Mouse (Mus musculus) lung, postnatal 0 days (tissue): Measurements from ENCODE around the gene Cd81. TPM values are rescaled to one million over a fixed set of nuclear protein-coding genes. Genes with fewer than 3 reads are reported as not detected.

Experiments used
- ATAC-seq: fragments of 200-750 bp; cut with Nextera tagmentation; 2 replicates; pipeline ENCODE4 v1.8.0; 2017; ENCODE audit warnings: moderate library complexity
- DNase-seq: peaks from one replicate; pipeline ENCODE4 v3.0.0-alpha.2; 2016; ENCODE audit warnings: low spot score
- H3K27ac ChIP-seq: fragments of 300-500 bp; sonication (generic); 2 replicates; pipeline ENCODE4 v1.5.1; 2014; ENCODE audit warnings: antibody characterized with exemption, mild to moderate bottlenecking, low read length, mixed read lengths
- H3K27me3 ChIP-seq: fragments of 300-500 bp; sonication (generic); replicated peaks from 2 replicates; pipeline ENCODE4 v1.6.1; 2014; ENCODE audit warnings: low read length, mixed read lengths; ENCODE audit not compliant: insufficient read depth
- H3K36me3 ChIP-seq: fragments of 300-500 bp; sonication (generic); 2 replicates; pipeline ENCODE4 v1.6.1; 2014; ENCODE audit warnings: low read length, mixed read lengths; ENCODE audit not compliant: insufficient read depth
- H3K4me1 ChIP-seq: fragments of 300-500 bp; sonication (generic); 2 replicates; pipeline ENCODE4 v1.6.1; 2014; ENCODE audit warnings: antibody characterized with exemption, low read depth, low read length, mixed read lengths; ENCODE audit not compliant: insufficient read depth
- H3K4me2 ChIP-seq: fragments of 300-500 bp; sonication (generic); replicated peaks from 2 replicates; pipeline ENCODE4 v1.6.1; 2014; ENCODE audit warnings: low read depth, mild to moderate bottlenecking, low read length, moderate library complexity, mixed read lengths
- H3K4me3 ChIP-seq: fragments of 300-500 bp; sonication (generic); 2 replicates; pipeline ENCODE4 v1.5.1; 2014; ENCODE audit warnings: low read depth, low read length
- H3K9ac ChIP-seq: fragments of 300-500 bp; sonication (generic); replicated peaks from 2 replicates; pipeline ENCODE4 v1.6.1; 2014; ENCODE audit warnings: low read depth, mild to moderate bottlenecking
- H3K9me3 ChIP-seq: fragments of 300-500 bp; sonication (generic); 2 replicates; pipeline ENCODE4 v1.6.1; 2016; ENCODE audit warnings: low read length, mixed read lengths
- CTCF ChIP-seq: IDR thresholded peaks from 2 replicates; pipeline ENCODE4 v1.5.1; 2016; ENCODE audit warnings: antibody characterized with exemption, mild to moderate bottlenecking
- EP300 ChIP-seq: IDR thresholded peaks from 2 replicates; pipeline ENCODE4 v1.6.1; 2016; ENCODE audit warnings: antibody characterized with exemption, mild to moderate bottlenecking, control low read depth
- WGBS: fragments of 180-500 bp; shearing (Covaris S2); extraction: QIAGEN DNeasy Blood & Tissue Kit; methylation state at CpG from one replicate; pipeline ENCODE4 v1.1.7; 2014; 5-methylcytosine and 5-hydroxymethylcytosine counted together
- polyA plus RNA-seq: library from polyadenylated mRNA; unstranded; fragments of >200 nt; fragmentation: Nextera tagmentation; extraction: Ambion mirVana; gene quantifications from 2 replicates; pipeline ENCODE4 v1.2.1, GENCODE M21; 2015

Cd81 gene
- polyA plus RNA-seq, 1 experiment from 2014 or later = 747 TPM

DNA sequence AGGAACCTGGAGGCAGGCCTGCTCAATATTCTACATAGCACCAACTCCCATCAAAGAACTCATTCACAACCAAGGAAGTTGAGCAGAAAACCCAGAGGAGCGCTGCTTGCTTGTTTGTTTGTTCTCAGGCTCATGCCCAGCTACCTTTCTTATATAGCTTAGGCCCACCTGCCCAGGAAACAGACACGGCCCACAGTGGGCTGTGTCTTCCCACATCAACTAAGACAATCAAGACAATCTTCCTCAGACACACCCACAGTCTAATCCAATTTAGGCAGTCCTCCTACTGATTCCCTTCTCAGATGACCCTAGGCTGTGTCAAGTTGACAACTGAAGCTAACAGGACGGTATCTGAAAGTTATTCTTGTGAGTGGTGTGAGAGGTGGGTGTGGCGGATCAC lies 53.5 kb downstream of the Cd81 start, which contains the start of gene Kcnq1:
Kcnq1 (plus strand) TSS at position 301 of the 400 bp plus-strand sequence.
- ATAC-seq (no peak), DNase-seq (no peak)
- Histone ChIP-seq H3K9me3 (no peaks in the 10 kb centered on the region), H3K9ac (peak within 1 kb of the TSS; percentile 26), H3K4me2 (peak within 1 kb of the TSS; percentile 87), H3K4me1 (peaks cover 29% of the 10 kb centered on the region; the same call in 1 of the 2 replicates), H3K36me3 (no peaks in the 10 kb centered on the region), H3K4me3 (peak within 1 kb of the TSS; percentile 45), H3K27ac (peak within 1 kb of the TSS; percentile 54; the same call in 1 of the 2 replicates), H3K27me3 (peaks cover 10% of the 10 kb centered on the region)
- WGBS = 69% methylated on average over 4 of the region's 4 CpGs
- TF ChIP-seq EP300 (no peak), CTCF (no peak)

DNA sequence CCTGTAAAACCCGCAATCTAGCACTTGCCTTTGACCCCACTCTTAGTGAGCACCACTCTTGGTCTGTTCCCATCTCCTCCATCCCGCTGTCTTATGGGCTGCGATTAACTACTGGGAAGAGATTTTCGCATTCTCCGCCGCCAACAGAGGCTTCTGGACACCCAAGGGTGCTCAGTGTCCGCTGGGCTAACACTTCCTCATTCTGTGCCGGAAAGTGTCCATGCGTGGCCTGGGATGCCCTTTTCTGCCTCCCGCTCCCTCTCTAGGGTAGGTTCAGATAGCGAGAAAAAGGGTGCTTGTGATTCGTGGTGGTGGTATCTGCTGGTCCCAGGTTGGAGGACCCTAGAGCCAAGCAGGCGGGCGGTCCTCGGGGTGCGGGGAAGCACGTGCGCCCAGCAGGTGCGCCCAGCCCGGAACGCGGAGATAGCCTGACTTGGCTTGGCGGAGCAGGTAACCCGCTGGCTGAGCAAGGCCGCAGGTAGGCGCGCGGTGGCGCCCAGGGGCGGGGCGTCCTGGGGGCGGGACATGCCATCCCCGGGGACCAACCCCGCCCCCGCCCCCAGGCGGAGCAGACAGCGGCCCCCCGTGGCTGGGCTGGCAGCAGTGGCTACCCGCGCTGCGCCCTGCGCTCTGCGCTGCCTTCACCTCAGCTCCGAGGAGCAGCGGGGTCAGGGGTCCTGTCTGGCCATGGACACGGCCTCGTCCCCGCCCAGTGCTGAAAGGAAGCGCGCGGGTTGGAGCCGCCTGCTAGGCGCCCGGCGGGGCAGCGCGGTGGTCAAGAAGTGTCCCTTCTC lies 54.3 kb downstream of the Cd81 start:
- H3K9me3 ChIP-seq = no peaks in the 10 kb centered on the region
- peak overlapping the region; percentile 45 for H3K4me3 ChIP-seq
- ATAC-seq = peak; percentile 81
- H3K27me3 ChIP-seq = peaks cover 10% of the 10 kb centered on the region
- H3K4me1 ChIP-seq = peaks cover 29% of the 10 kb centered on the region; the same call in 1 of the 2 replicates
- DNase-seq = peak; percentile 69
- H3K9ac ChIP-seq = peak overlapping the region; percentile 26
- 9% methylated on average over 36 of the region's 57 CpGs for WGBS
- H3K27ac ChIP-seq = peak overlapping the region; percentile 54; the same call in 1 of the 2 replicates
- TF ChIP-seq EP300 (no peak), CTCF (peak; percentile 60)
- peak overlapping the region; percentile 87 for H3K4me2 ChIP-seq
- no peaks in the 10 kb centered on the region for H3K36me3 ChIP-seq

GRCm38 (mm10) chr7:143108200-143108599 lies 55.7 kb downstream of the Cd81 start:
- no peak overlapping the region for H3K4me3 ChIP-seq
- H3K9me3 ChIP-seq = no peaks in the 10 kb centered on the region
- ATAC-seq (peak; percentile 58), DNase-seq (peak; percentile 73)
- 18% methylated on average over 5 of the region's 5 CpGs for WGBS
- H3K4me2 ChIP-seq = peak overlapping the region; percentile 87
- peak; percentile 51 for TF ChIP-seq CTCF
- TF ChIP-seq EP300 = no peak
- H3K27ac ChIP-seq = peak overlapping the region; percentile 77
- no peak overlapping the region for H3K9ac ChIP-seq
- peaks cover 29% of the 10 kb centered on the region; the same call in 1 of the 2 replicates for H3K4me1 ChIP-seq
- no peaks in the 10 kb centered on the region for H3K36me3 ChIP-seq
- peaks cover 10% of the 10 kb centered on the region for H3K27me3 ChIP-seq

DNA sequence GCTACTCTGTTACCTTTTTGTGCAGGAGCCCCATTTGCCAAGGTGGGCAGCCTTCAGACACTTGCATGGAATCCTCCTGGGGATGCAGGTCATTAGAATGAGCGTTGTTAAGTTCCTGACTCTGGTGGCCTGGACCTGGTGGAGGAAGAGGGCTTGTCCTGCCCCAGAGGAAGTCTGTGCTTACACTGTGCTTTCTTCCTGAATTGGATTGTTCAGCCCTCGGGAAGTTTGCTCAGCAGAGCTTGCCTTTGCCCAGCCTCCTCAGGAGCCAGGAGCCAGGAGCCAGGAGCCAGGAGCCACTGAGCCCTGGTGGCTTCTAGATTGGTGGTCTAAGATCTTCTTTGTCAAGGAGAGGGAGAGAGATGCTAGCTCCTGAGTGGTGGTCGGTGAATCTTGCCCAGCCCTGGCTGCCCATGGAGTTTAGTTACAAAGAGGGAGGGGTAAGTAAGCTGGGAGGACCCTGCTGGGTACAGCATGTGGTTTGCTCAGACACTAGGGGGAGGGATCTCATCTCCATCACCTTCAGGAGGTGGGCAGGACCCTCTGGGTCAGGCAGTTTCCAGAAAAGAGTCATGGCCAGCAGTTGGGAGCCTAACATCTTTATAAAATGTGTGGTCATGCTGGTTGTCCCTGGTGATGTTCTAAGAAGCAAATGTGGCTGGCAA lies 56.6 kb downstream of the Cd81 start:
- Histone ChIP-seq H3K4me2 (peak overlapping the region; percentile 87; the same call in 1 of the 2 replicates), H3K4me3 (no peak overlapping the region), H3K27ac (peak overlapping the region; percentile 77), H3K9ac (no peak overlapping the region), H3K36me3 (no peaks in the 10 kb centered on the region), H3K9me3 (no peaks in the 10 kb centered on the region), H3K27me3 (peaks cover 10% of the 10 kb centered on the region), H3K4me1 (peaks cover 29% of the 10 kb centered on the region; the same call in 1 of the 2 replicates)
- WGBS = 7% methylated on average over 3 of the region's 3 CpGs
- ATAC-seq (peak; percentile 36; the same call in 1 of the 2 replicates), DNase-seq (peak; percentile 53)
- TF ChIP-seq CTCF (no peak), EP300 (peak; percentile 22; the same call in 1 of the 2 replicates)

GRCm38 (mm10) chr7:143109696-143110095 lies 57.2 kb downstream of the Cd81 start:
- TF ChIP-seq EP300 (no peak), CTCF (no peak)
- peaks cover 10% of the 10 kb centered on the region for H3K27me3 ChIP-seq
- no peak overlapping the region for H3K9ac ChIP-seq
- no peaks in the 10 kb centered on the region for H3K36me3 ChIP-seq
- ATAC-seq (no peak), DNase-seq (no peak)
- H3K9me3 ChIP-seq = no peaks in the 10 kb centered on the region
- H3K4me3 ChIP-seq = no peak overlapping the region
- peak overlapping the region; percentile 28; the same call in 1 of the 2 replicates for H3K4me2 ChIP-seq
- WGBS = 30% methylated on average over 3 of the region's 3 CpGs
- peaks cover 29% of the 10 kb centered on the region; the same call in 1 of the 2 replicates for H3K4me1 ChIP-seq
- peak overlapping the region; percentile 77; the same call in 1 of the 2 replicates for H3K27ac ChIP-seq

- no peaks in the 10 kb centered on the region for H3K9me3 ChIP-seq
- peaks cover 29% of the 10 kb centered on the region; the same call in 1 of the 2 replicates for H3K4me1 ChIP-seq
- no peak for TF ChIP-seq EP300
- peak; percentile 69 for TF ChIP-seq CTCF
- peak overlapping the region; percentile 9; the same call in 1 of the 2 replicates for H3K27ac ChIP-seq
- H3K9ac ChIP-seq = no peak overlapping the region
- peaks cover 10% of the 10 kb centered on the region for H3K27me3 ChIP-seq
- H3K4me3 ChIP-seq = no peak overlapping the region
- 58% methylated on average over 1 of the region's 1 CpGs for WGBS
- no peaks in the 10 kb centered on the region for H3K36me3 ChIP-seq
- ATAC-seq (0 out of 2 replicates have a peak, but pooled peaks have one; percentile 14), DNase-seq (peak; percentile 42)
- no peak overlapping the region for H3K4me2 ChIP-seq
Observed at GRCm38 (mm10) chr7:143110803-143111202, 58.3 kb downstream of the Cd81 start.
